Mouse (Mus musculus) lung, embryonic 14.5 days (tissue): ENCODE measurements at regions not wholly inside any gene's neighbourhood (a gene's known extent, or its start where the extent isn't known, plus 50 kb on each side); places are given as distances from the start of the nearest gene placed in this dataset.

Source experiments
- ATAC-seq: fragments of 200-750 bp; cut with Nextera tagmentation; 2 replicates; pipeline ENCODE4 v1.8.0; 2017; ENCODE audit warnings: mild to moderate bottlenecking, moderate TSS enrichment, moderate library complexity; ENCODE audit not compliant: insufficient read depth
- DNase-seq: peaks from one replicate; pipeline ENCODE4 v3.0.0-alpha.2; 2015
- H3K27ac ChIP-seq: fragments of 300-500 bp; sonication (generic); 2 replicates; pipeline ENCODE4 v1.5.1; 2014; ENCODE audit warnings: low read depth, mild to moderate bottlenecking, moderate library complexity
- H3K27me3 ChIP-seq: fragments of 300-500 bp; sonication (generic); 2 replicates; pipeline ENCODE4 v1.6.1; 2014; ENCODE audit warnings: low read length, control low read depth; ENCODE audit not compliant: insufficient read depth
- H3K36me3 ChIP-seq: fragments of 300-500 bp; sonication (generic); 2 replicates; pipeline ENCODE4 v1.6.1; 2014; ENCODE audit warnings: control low read depth; ENCODE audit not compliant: insufficient read depth
- H3K4me1 ChIP-seq: fragments of 300-500 bp; sonication (generic); 2 replicates; pipeline ENCODE4 v1.6.1; 2014; ENCODE audit warnings: antibody characterized with exemption, control low read depth; ENCODE audit not compliant: insufficient read depth
- H3K4me2 ChIP-seq: fragments of 300-500 bp; sonication (generic); 2 replicates; pipeline ENCODE4 v1.6.1; 2014; ENCODE audit warnings: mild to moderate bottlenecking
- H3K4me3 ChIP-seq: fragments of 300-500 bp; sonication (generic); 2 replicates; pipeline ENCODE4 v1.5.1; 2014; ENCODE audit warnings: low read depth, low read length
- H3K9ac ChIP-seq: fragments of 300-500 bp; sonication (generic); 2 replicates; pipeline ENCODE4 v1.6.1; 2014
- H3K9me3 ChIP-seq: fragments of 300-500 bp; sonication (generic); 2 replicates; pipeline ENCODE4 v1.6.1; 2016; ENCODE audit warnings: low read depth, low read length, control low read depth
- CTCF ChIP-seq: IDR thresholded peaks from 2 replicates; pipeline ENCODE4 v1.5.1; 2016; ENCODE audit warnings: antibody characterized with exemption, low read depth
- WGBS: fragments of 180-500 bp; shearing (Covaris S2); extraction: QIAGEN DNeasy Blood & Tissue Kit; methylation state at CpG from one replicate; pipeline ENCODE4 v1.1.7; 2014; 5-methylcytosine and 5-hydroxymethylcytosine counted together

DNA sequence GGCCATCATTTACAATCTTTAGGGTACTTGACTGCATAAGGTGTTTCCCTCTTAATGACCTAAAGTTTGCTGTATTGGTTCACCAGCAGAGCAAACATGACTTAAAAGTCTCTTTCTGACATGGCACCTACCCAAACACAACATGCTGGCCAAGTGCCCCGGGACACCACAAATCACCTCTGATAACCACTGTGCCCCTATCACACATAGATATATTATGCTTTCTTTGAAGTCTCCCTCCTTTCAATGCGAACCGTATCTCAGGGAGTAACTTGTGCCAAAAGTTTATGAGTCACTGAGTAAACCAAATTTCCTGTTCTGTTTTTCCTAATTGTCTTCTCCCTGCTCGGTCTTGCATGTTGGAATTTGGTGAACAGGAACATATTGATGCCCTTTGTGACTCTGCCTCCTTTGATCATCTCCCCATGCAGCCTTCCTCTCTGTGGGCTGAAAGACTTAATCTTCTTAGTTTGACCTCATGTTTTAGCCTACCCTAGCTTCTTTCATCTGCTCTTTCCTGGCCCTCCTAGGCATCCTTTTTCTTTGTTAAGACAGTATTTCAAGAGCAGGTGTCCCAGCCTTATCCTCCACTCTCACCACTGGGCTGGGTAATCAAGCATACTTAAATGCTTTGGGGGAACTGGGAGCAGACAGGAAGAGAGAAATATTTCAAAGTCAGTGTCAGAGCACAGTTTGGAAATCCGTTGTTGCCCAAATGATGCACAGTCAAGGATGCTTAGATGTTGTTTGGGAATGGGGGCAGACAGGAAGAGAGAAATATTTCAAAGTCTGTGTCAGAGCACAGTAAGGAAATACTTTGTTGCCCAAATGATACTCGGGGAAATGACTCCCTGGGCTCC, 126.5 kb downstream of the Nedd1 start:
- H3K4me3 ChIP-seq: no peak overlapping the region
- no peaks in the 10 kb centered on the region for H3K36me3 ChIP-seq
- no peaks in the 10 kb centered on the region for H3K9me3 ChIP-seq
- no peaks in the 10 kb centered on the region for H3K27me3 ChIP-seq
- DNase-seq (peak; percentile 15), ATAC-seq (peak; percentile 31; the same call in 1 of the 2 replicates)
- H3K27ac ChIP-seq: no peak overlapping the region
- no peak overlapping the region for H3K9ac ChIP-seq
- H3K4me2 ChIP-seq: no peak overlapping the region
- no peaks in the 10 kb centered on the region for H3K4me1 ChIP-seq
- WGBS: 19% methylated on average over 6 of the region's 6 CpGs
- TF ChIP-seq CTCF: no peak

DNA sequence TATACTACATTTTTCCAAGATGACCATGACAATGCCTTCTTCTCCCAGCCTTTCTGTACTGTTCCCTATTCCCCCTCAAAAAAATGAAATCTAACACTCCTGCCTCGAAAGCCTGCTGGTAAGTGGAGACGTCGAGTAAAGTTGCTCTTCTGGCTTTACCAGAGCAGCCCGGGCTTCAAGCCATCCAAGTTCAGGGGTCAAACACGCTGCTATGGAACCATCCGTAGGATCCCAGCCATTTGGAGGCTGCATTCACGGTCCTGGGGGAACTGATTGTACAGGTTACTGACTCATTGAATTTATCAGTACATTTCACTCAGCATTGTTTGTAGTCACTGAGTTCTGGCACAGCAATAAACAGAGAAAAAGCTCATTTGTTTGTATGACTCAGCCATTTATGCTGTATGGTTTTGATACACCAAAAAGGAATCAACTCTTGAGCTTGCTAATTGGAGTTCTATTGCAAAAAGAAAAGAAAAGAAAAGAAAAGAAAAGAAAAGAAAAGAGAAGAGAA, 128.2 kb downstream of the Nedd1 start:
- peak; percentile 48 for DNase-seq
- no peak overlapping the region for H3K9ac ChIP-seq
- 29% methylated on average over 7 of the region's 7 CpGs for WGBS

DNA sequence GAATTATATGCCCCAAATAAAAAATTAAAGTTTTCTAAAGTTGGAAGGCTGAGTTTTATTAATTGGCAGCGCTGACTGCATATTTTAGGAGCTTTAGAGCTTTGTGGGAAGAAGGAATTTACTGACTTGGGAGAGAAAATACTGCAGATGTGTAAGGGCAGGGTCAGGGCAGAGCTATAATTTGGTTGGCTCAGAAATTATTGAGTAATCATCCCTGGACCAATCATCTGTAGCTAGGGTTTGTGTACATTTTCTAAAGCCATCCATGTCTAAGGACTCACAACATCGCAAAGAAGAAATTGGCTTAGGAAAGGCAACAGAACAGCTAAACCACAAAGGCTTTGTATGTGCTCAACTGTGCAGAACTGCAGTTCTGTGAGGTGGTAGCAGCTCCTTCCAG, 143.3 kb downstream of the Nedd1 start:
- H3K9ac ChIP-seq: no peak overlapping the region
- no peaks in the 10 kb centered on the region for H3K27me3 ChIP-seq
- H3K4me1 ChIP-seq: no peaks in the 10 kb centered on the region
- no peak for TF ChIP-seq CTCF
- H3K36me3 ChIP-seq: no peaks in the 10 kb centered on the region
- no peaks in the 10 kb centered on the region for H3K9me3 ChIP-seq
- 78% methylated on average over 2 of the region's 2 CpGs for WGBS
- no peak for DNase-seq
- H3K4me3 ChIP-seq: no peak overlapping the region
- no peak overlapping the region for H3K27ac ChIP-seq
- H3K4me2 ChIP-seq: no peak overlapping the region
- no peak for ATAC-seq

More for the DNA sequence above, 128.2 kb downstream of the Nedd1 start:
- H3K27me3 ChIP-seq: no peaks in the 10 kb centered on the region
- no peak for TF ChIP-seq CTCF
- H3K9me3 ChIP-seq: no peaks in the 10 kb centered on the region
- ATAC-seq: no peak
- no peak overlapping the region for H3K27ac ChIP-seq
- no peaks in the 10 kb centered on the region for H3K4me1 ChIP-seq
- H3K36me3 ChIP-seq: no peaks in the 10 kb centered on the region
- H3K4me2 ChIP-seq: no peak overlapping the region
- no peak overlapping the region for H3K4me3 ChIP-seq

DNA sequence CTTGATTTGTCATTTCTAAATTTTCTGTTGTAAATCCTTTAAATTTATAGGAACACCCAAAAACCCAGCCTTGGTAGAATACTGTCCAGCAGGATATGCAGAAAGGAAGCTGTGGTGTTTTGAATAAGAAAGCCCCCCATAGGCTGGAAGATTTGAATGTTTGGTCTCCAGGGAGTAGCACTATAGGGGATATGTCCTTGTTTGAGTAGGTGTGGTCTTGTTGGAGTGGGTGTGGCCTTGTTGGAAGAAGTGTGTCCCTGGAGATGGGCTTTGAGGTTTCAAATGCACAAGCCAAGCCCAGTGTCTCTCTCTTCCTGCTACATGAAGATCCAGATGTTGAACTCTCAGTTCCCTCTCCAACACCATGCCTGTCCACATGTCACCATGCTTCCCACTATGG, 151.7 kb downstream of the Nedd1 start:
- H3K4me3 ChIP-seq: no peak overlapping the region
- H3K27me3 ChIP-seq: no peaks in the 10 kb centered on the region
- no peak overlapping the region for H3K27ac ChIP-seq
- no peaks in the 10 kb centered on the region for H3K9me3 ChIP-seq
- no peak for TF ChIP-seq CTCF
- ATAC-seq (no peak), DNase-seq (no peak)
- no peak overlapping the region for H3K4me2 ChIP-seq
- no peaks in the 10 kb centered on the region for H3K36me3 ChIP-seq
- no peaks in the 10 kb centered on the region for H3K4me1 ChIP-seq
- no peak overlapping the region for H3K9ac ChIP-seq

DNA sequence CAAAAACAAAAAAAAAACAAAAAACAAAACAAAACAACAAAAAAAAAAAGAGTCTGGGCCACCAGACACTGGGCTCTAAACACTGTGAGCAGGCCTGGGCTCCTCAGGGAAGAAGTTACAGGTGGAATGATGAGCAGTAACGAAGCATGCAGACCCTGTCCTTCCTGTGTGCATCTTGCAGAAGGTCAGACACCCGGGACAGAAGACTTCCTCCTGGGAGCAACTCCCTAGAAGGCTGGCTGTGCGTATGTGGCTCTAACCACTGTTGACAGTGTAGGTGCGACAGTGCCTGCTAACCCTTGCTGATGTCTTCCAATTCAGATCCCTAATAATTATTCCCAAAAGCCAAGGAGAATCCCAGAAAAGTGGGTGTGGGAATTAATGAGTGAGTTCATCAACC, 164.8 kb downstream of the Nedd1 start:
- Histone ChIP-seq H3K9me3 (no peaks in the 10 kb centered on the region), H3K9ac (no peak overlapping the region), H3K36me3 (no peaks in the 10 kb centered on the region), H3K4me3 (no peak overlapping the region), H3K4me2 (no peak overlapping the region), H3K4me1 (no peaks in the 10 kb centered on the region), H3K27ac (peak overlapping the region; percentile 48), H3K27me3 (no peaks in the 10 kb centered on the region)
- no peak for DNase-seq
- WGBS: 68% methylated on average over 4 of the region's 4 CpGs
- TF ChIP-seq CTCF: no peak
- no peak for ATAC-seq

DNA sequence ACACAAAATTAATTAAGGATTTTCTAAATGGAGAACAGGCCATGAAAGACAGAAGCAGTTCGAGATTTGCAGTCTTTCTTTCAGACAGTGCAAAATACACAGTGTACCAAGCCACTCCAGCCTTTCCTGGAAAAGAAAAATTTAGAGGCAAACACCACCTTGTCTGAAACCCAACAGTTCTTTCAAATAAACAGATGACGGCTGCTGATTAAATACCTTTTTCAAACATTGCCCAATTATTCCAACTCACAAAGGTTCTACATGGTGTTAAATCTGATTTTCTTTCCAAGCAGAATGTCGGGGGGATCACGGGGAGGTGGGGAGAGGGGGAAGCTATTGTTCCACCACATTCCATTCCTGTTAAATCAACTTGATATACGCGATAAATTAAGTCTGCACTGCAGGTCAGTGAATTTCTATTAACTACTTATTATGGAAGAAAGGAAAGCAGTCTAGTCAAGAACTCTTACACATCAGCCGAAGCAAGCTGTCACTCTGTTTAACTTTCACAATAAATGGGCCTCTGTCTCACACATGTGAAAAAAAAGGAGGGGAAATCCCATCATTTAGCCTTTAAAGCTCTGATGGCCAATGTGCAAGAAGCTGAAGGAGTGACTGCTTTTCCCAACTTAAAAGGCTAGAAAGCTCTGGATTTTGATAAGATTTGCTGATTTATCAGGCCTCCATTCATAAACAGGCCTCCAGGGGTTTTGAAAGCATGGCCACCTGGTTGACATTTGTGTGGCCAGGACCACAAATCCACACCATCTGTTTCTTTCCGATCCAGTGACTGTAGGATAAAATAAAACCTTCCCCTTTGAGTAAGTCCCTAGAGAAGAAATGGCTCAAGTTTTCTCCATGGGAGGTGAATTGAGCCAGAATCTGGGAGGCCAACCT, 165.4 kb downstream of the Nedd1 start:
- peak; percentile 79 for ATAC-seq

More for the DNA sequence above, 165.4 kb downstream of the Nedd1 start:
- no peak for TF ChIP-seq CTCF
- Histone ChIP-seq H3K4me3 (no peak overlapping the region), H3K9ac (no peak overlapping the region), H3K9me3 (no peaks in the 10 kb centered on the region), H3K27ac (peak overlapping the region; percentile 48), H3K27me3 (no peaks in the 10 kb centered on the region), H3K4me2 (0 out of 2 replicates have a peak overlapping the region, but pooled peaks have one; percentile 6), H3K36me3 (no peaks in the 10 kb centered on the region), H3K4me1 (no peaks in the 10 kb centered on the region)
- 13% methylated on average over 8 of the region's 8 CpGs for WGBS
- peak; percentile 36 for DNase-seq
